Mouse (Mus musculus): ENCODE measurements at regions not wholly inside any gene's neighbourhood (a gene's known extent, or its start where the extent isn't known, plus 50 kb on each side); places are given as distances from the start of the nearest gene placed in this dataset.

- TF ChIP-seq EP300 (IDR thresholded peaks at IDR 0.05; ENCODE audit: insufficient read depth, low read depth, low read length): no peak
- TF ChIP-seq CTCF (IDR thresholded peaks at IDR 0.05): no peak
- TF ChIP-seq POLR2A (IDR thresholded peaks at IDR 0.05; ENCODE audit: insufficient read depth, low read depth, low read length): no peak
Observed at GRCm38 (mm10) chr12:25784401-25784800, 630.7 kb downstream of the Rnf144a start.
